In genomic region chr10:96750861-96751260, GRCm38 (mm10) we compare ENCODE assay signal across 9 mouse cellular contexts.
A peak's percentile ranks its signal among the peaks of the same experiment; 100 is the strongest.
DNase-seq lines count a peak whose midpoint lies in the region; ATAC-seq and TF ChIP-seq lines count a peak whose summit lies in the region.
"Had no signal": no experiment of that assay in that cellular context is flagged by ENCODE, and none has a peak within 500 bp of the region (broad histone marks: within the 10 kb centered on the region; RNA-seq: fewer than 3 reads in every experiment).

No protein-coding gene starts in this region.

- intact Hi-C loops in heart, postnatal 25 days (cut with DNase I), result loop anchor here (5.0 to 10.0 kb wide), 2 partner anchors 129 to 536 kb away; no protein-coding TSS in a partner anchor

- H3K4me1 ChIP-seq in intestine, embryonic 14.5 days (replicated peaks; ENCODE audit: control insufficient read depth, insufficient read depth, low read length), result peaks cover 22% of the 10 kb centered on the region
- H3K4me1 ChIP-seq in forebrain, embryonic 10.5 days, result peaks cover 38% of the 10 kb centered on the region

- H3K9ac ChIP-seq in intestine, embryonic 14.5 days (ENCODE audit: low read length), result no peak overlapping the region
- H3K9ac ChIP-seq: embryonic facial prominence, embryonic 15.5 days had no signal

- WGBS in intestine, embryonic 14.5 days, result 29% methylated on average over 5 of the region's 5 CpGs
- 68% methylated on average over 5 of the region's 5 CpGs for whole genome bisulfite sequencing in forebrain, embryonic 10.5 days

- no peaks in the 10 kb centered on the region for H3K79me2 ChIP-seq in myocyte (ENCODE audit: control insufficient read depth, insufficient read depth)

- no peaks in the 10 kb centered on the region for H3K9me3 ChIP-seq in intestine, embryonic 14.5 days (ENCODE audit: control insufficient read depth, low read length)
- H3K9me3 ChIP-seq in forebrain, embryonic 10.5 days, result no peaks in the 10 kb centered on the region
- H3K9me3 ChIP-seq: embryonic facial prominence, embryonic 15.5 days had no signal

- peak overlapping the region; percentile 46 for H3K4me2 ChIP-seq in intestine, embryonic 14.5 days (ENCODE audit: low read length)
- H3K4me2 ChIP-seq in myocyte (ENCODE audit: low read depth), result peak overlapping the region; percentile 89

- H3K27ac ChIP-seq in intestine, embryonic 14.5 days (ENCODE audit: low read depth), result peak overlapping the region; percentile 24; the same call in 1 of the 2 replicates
- H3K27ac ChIP-seq in forebrain, embryonic 10.5 days, result no peak overlapping the region

- no peaks in the 10 kb centered on the region for H3K36me3 ChIP-seq in intestine, embryonic 14.5 days (ENCODE audit: control insufficient read depth, insufficient read depth, low read length)
- H3K36me3 ChIP-seq in myocyte (ENCODE audit: control insufficient read depth, insufficient read depth), result no peaks in the 10 kb centered on the region
- H3K36me3 ChIP-seq in forebrain, embryonic 10.5 days (replicated peaks), result no peaks in the 10 kb centered on the region
- H3K36me3 ChIP-seq: embryonic facial prominence, embryonic 15.5 days had no signal

- peak; percentile 92 for DNase-seq in heart, adult 11 months
- DNase-seq in heart, postnatal 25 days (ENCODE audit: low spot score), result no peak
- peak; percentile 72 for DNase-seq in Muller cell, postnatal 12 days (ENCODE audit: inconsistent ontology term)
- peak; percentile 69 for DNase-seq in cerebellum, adult 9-10 months
- DNase-seq in intestine, embryonic 14.5 days (ENCODE audit: low spot score), result no peak
- no peak for DNase-seq in testis, postnatal 10 days (ENCODE audit: low spot score)
- no peak for DNase-seq in forebrain, embryonic 10.5 days (ENCODE audit: extremely low spot score, low spot score)

- peak; percentile 55; the same call in 1 of the 2 replicates for ATAC-seq in intestine, embryonic 14.5 days (replicated peaks; ENCODE audit: low FRiP score, low TSS enrichment, low read depth)

- no peak overlapping the region for H3K4me3 ChIP-seq in intestine, embryonic 14.5 days (ENCODE audit: low read depth, low read length)
- no peak overlapping the region for H3K4me3 ChIP-seq in myocyte
- no peak overlapping the region for H3K4me3 ChIP-seq in forebrain, embryonic 10.5 days

- H3K27me3 ChIP-seq in intestine, embryonic 14.5 days (replicated peaks; ENCODE audit: control insufficient read depth, insufficient read depth, low read length), result no peaks in the 10 kb centered on the region
- no peaks in the 10 kb centered on the region for H3K27me3 ChIP-seq in myocyte (ENCODE audit: control insufficient read depth, insufficient read depth, insufficient read length)
- H3K27me3 ChIP-seq in forebrain, embryonic 10.5 days (ENCODE audit: poor library complexity, severe bottlenecking), result no peaks in the 10 kb centered on the region
- H3K27me3 ChIP-seq: embryonic facial prominence, embryonic 15.5 days had no signal

- H3ac ChIP-seq in myocyte (ENCODE audit: control insufficient read depth, insufficient read length), result no peak overlapping the region

- TF ChIP-seq POLR2A in myocyte (IDR thresholded peaks at IDR 0.05; ENCODE audit: insufficient read length, low read depth), result no peak

TF ChIP-seq in myocyte, 11 proteins besides CTCF, POLR2A, EP300 and RAD21:
- TF ChIP-seq MAX (IDR thresholded peaks at IDR 0.05; ENCODE audit: low read depth) (no peak), TCF12 (IDR thresholded peaks at IDR 0.05; ENCODE audit: insufficient read depth, poor library complexity, severe bottlenecking) (no peak), MYOD1 (IDR thresholded peaks at IDR 0.05; ENCODE audit: control insufficient read depth in 1 of 3, insufficient read length in 2 of 3, low read depth in 2 of 3) (no peak), MYOG (IDR thresholded peaks at IDR 0.05; ENCODE audit: control insufficient read depth in 1 of 3, insufficient read depth in 1 of 3, insufficient read length in 2 of 3, low read depth in 2 of 3) (no peak), TCF3 (IDR thresholded peaks at IDR 0.05; ENCODE audit: insufficient read length, low read depth) (no peak), SRF (IDR thresholded peaks at IDR 0.05; ENCODE audit: control insufficient read depth, insufficient read length, low read depth) (no peak), CEBPB (IDR thresholded peaks at IDR 0.05; ENCODE audit: insufficient read depth, poor library complexity, severe bottlenecking) (no peak), USF1 (IDR thresholded peaks at IDR 0.05; ENCODE audit: low read depth) (no peak), REST (IDR thresholded peaks at IDR 0.05; ENCODE audit: insufficient read depth, insufficient read length) (no peak), E2F4 (IDR thresholded peaks at IDR 0.05; ENCODE audit: insufficient read depth) (no peak), POLR2AphosphoS2 (IDR thresholded peaks at IDR 0.05; ENCODE audit: insufficient read length, low read depth) (no peak)

Comparison
In these comparisons a context has a peak if more than half of its experiments do, and no peak if none do; other contexts are left out.
1. DNase-seq: peak in heart, adult 11 months (single experiment), Muller cell, postnatal 12 days (single experiment) and cerebellum, adult 9-10 months (single experiment); none in heart, postnatal 25 days (single experiment), intestine, embryonic 14.5 days (single experiment), testis, postnatal 10 days (single experiment) and forebrain, embryonic 10.5 days (single experiment).